Mouse (Mus musculus) T-cell, adult 2 months (primary cell): ENCODE results near the gene Fshr.

ENCODE experiments used
- DNase-seq: peaks from one replicate; pipeline ENCODE4 v3.0.0; 2022; ENCODE audit warnings: low spot score

Gene Fshr

DNA sequence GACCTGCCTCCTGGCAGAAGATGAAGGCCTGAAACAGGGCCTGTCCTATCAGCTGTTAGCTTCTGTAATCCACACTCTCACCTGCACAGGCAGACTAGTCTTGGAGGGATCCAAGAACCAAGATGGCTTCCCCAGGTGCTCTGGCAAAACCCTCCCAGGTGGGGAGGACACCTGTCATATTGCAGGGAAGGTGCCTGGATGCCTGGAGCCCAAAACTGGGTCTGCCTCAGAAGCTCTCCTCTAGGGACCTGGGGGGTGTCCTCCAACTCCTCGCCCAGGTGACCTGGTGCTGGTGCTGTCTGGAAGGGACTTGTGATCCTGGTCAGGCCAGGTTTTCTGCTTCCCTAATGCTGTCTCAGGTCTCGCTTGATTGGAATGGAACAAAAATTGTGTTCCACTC, 167.5 kb downstream of the Fshr start:
- DNase-seq, result no peak

DNA sequence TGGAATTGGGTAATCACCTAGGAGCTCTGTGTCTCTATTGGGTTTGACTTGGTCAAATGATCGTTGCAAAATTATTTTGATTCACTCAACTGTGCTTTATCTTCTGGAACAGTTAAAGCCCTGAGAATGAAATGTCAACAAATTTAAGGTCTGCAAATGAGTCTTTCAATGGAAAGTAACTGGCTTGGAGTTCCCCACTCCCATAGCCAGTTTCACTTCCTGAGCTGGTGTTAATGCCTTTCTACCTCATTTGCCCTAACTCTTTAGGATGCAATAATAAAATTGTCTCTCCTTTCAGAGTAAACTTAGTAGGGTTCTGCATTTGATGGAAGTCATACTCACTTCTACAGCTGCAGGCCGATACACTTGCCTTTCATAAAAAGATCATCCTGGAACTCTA, 181.0 kb downstream of the Fshr start:
- no peak for DNase-seq

DNA sequence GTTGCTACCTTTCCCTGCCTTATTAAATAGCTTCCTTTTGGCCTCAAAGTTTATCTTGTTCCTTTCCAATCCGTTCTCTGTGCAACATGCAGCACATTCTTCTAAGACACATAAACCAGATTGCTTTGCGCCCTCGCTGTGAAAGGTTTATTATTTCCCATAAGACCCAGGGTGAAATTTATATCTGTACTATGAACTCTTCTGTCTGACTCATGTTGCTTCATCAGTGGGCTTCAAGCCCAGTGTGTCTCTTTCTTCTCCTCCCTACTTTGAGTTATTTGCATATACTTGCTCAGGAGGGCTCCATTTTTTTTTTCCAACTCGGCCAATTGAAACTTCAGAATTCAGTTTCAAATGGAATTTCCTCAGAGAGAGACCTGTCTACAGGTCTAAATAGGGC, 183.5 kb downstream of the Fshr start:
- DNase-seq, result no peak

DNA sequence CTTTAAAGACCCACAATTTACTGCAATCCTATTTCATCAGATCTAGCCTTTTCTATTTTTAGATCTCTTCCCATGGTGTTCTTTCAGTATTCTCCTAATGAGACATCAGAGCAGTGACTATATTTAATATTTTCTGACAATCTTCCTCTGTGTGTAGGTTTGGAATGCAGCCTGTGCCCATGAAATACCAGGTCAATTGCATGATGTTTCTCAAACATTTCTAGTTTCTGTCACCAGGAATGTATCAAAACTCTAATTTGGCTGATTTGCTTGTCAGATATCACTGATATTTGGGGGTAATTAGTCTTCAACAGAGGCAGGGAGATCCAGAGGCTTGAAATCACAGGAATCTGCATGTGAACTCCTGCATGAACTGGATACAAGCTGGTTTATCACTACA, 186.8 kb downstream of the Fshr start:
- no peak for DNase-seq

DNA sequence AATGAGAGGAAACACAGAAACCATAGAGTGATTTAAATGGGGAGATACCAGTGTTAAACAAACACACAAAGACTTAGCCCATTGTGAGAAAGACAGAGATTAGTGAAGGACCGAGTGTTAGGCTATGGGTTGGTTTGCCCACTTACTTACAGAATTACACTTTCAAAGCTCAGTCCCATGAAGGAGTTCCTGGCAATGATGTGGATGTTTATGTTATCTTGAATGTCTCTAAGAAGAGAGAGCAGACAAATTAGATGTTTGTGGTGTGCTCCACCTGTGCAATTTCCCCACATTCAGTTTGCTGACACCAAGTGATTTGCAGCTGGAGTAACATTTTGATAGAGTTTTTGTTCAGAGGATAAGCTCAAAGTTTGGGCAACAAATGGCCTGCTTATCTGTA, 191.4 kb downstream of the Fshr start:
- no peak for DNase-seq

DNA sequence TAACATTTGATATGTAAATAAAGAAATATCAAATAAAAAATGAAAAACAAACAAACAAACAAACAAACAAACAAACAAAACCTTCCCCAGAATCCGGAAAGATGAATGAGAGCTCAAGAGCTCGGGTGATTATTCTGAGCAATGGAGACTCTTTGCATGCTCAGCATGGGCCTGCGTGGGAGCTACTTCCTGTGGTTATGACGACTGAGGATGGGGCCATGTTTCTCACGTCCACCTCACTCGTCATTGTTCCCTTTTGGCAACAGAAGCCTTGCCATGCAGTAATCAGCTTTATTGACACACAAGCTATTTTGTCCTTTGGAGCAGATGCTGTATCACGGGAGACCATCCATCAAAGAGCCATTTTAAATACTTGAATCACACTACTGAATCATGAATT, 191.8 kb downstream of the Fshr start:
- no peak for DNase-seq

DNA sequence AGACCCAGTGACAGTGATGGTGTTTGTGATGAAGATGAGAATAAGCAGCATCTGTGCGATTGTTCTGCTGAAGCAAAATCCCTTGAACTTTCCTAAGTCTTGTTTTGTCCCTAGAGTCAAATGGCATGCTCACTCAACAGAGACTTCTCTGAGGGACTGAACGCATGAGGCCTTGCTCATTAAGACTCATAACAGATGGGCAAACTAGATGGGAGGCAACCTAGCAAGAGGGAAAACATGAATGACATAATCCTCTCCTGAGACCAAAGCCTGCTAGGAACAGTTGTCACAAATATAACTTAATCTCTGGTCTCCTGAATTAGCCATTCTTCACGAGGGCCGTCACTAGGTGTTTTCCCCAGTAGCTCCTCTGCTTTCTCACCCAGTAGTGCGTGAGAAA, 194.5 kb downstream of the Fshr start:
- no peak for DNase-seq

DNA sequence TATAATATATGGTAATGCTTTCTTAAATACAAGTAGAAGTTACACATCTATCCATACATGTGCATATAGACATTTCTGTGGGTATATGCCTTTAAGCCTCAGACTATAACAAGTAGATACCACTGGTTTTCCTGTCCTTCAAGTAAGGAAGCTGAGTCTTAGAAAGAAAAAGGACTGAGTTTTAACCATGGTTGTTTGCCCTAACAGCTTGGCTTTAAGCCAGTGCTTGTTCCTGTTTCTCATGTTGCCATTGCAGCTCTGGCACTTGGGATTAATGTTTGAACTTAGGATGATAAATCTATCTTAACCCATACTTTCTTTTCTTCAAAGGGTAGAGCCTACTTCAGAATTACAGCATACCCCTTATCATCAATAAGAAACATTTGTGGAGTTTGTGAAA, 200.6 kb downstream of the Fshr start:
- DNase-seq, result no peak

DNA sequence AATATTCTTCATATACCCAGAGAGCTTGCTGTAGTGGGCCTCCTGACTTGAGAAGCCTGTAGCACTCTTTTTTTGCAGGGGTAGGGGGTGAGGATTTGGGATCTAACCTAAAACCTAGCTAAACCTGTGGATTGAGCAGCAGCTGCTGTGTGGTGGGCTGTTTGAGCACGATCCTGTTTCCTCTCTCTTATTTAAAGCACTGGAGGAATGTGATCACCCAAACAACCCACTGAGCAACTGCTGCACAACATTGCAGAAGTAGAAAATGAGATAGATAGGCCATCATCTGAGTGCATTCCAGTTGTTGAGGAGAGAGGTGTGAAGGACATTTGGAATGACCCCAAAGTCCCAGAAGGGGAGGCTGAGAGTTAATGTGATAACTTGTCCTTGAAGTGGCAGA, 202.2 kb downstream of the Fshr start:
- no peak for DNase-seq

DNA sequence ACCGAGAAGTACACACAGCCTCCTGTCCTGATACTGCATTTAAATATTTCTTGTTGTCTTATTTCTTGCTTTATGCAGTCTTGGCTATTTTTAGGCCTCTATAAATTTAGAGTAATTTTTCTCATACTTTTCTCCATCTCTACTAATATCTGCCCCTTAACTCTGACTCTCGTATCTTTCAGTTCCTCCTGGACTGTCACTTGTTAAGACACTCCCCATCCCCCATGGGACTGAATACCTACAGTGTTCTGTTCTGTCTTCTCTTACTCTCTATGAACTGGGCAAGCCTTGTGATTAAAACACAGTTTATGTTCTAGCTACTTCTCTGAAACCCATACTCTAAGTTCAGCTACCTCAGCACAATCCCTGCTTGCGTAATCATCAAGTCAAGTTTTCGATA, 209.2 kb downstream of the Fshr start:
- no peak for DNase-seq

DNA sequence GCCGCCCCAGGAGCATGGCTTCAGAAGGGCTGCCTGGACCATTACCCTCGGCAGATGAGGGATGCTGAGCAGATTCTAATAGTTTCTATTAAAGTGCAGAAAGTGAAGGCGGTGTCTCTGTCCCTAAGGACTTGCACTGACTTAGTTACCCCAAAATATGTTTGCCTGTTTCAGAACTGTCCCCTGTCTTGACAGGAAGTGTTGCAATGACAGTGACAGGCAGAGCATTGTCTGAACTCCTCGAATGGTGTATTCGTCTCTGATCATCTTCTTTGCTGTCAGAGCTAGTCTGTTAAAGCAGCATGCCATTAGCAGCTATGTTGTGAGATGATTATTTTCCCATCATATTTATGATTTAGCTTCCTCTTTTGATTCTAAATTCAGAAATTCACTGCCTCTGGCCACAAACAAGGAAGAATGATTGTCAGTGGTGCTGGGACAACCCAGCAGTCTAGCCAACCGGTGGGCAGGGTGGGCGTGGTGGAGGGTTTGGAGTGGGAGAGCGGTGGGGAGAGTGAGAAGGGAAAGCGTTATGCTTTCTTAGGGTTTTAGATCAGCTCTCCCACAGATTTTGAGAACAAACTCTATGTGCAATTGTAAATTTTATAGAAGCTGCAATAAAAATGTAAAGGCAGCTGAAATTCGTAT, 219.6 kb downstream of the Fshr start:
- no peak for DNase-seq

DNA sequence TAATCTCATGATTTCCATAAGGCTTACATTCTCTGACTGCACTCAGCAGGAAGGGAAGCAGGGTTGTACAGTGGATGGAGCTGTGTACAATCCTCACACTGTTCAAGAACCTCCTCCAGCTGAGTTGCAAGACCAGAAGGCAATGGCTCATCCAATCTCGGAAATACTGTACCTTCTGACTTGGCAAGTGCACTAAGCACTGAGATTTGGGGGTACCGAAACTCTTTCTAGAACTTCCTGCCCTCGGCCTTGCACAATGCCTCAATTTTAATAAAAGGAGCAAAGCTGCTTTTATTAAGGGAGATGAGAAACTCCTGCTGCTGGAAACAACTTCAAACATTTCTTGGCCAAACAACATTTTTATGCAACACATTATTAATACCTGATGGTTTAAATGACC, 225.9 kb downstream of the Fshr start:
- no peak for DNase-seq

DNA sequence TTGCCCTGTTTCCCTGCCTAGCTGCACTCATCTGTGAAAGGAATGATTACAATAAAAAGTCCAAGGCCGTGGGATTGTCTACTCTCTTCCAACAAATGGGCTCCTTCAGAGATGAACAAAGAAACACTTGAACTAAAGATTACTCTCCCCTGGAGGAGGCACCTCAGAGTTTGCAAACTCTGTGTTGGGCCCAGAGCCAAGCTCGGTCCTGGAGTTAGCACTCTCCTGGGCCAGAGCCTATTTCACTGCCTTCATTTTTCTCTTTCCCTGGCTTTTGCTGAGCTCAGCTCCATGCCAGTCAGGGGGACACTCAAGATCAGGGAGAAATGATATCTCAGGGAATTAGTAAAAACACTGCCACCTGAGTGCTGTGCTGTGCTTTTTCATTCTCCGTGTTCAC, 234.4 kb downstream of the Fshr start:
- DNase-seq, result no peak

DNA sequence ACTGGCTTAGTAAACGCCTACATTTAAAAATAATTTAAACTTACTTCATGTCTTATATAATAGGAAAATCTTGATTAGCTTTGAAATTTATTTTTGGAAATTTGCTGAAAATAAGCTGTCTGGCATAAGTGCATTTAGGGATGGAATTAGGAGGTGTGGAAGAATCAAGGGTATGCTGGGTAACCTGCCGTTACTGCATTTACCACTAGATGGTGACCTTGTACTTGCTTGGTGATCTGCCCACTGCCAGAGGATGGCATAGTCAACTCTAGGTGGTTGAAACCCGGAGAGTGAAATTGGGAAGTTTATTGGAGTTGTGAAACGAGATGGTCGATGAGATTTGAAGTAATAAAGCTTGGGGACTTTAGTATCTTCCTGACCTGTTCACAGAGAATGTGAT, 246.5 kb downstream of the Fshr start:
- no peak for DNase-seq

DNA sequence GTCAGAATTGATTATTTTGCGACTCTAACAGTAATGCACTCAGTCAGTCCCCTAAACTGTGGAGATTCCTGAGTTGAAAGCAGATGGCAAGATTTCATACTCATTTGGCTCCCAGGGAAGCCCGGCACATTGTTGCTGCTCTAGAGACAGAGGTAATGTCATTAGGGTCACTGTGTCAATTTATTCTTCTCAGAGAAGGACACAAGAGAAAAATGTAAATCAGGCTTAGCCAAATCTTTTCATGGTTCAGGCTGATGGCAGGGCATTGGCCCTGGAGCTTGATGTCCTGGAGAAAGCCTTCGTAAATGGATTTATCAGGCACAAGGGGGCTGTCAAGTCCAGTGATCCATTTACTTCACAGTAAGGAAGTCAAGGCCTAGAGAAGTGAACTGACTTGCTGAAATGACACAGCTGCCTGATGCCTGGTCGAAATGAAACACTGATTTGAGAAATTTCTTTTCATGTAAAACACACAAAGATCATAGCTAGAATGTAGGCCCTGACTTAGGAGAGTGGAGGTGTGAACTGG, 262.3 kb downstream of the Fshr start:
- no peak for DNase-seq

DNA sequence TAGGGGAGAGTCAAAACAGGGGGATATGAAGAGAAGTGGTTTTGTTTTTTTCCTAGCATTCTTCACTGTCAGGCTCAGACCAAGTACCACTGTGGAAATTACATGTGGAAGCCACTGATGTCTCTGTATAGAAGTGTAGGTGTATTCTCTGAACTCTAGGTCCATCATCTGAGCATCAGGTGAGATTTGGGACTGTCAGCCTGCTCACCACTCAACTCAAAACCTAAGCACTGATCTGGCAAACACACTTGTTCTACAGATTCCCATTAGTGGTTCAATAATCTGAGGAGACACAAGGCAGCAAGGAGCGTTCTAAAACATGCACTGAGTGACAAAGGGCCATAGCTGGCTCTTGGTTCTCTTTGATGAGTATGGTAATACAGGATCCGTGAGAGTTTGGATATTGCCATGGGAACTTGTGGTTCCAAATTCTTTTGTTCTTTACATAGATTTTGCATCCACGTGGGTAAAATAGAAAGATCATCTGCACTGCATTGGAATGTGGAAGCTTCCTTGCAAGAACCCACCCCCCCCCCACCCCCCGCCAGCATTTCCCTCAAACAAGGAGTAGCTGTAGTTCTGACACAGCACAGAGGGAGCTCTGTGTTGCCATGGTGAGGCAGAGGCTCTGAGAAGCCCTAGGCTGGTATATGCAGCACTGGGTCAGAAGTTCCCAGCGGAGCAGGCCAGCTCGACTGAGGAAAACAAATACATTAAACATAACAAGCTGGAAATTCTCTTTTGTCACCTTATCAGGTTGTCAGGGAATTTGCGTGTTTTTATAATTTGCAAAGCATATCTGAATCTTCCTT, 262.9 kb downstream of the Fshr start:
- no peak for DNase-seq

DNA sequence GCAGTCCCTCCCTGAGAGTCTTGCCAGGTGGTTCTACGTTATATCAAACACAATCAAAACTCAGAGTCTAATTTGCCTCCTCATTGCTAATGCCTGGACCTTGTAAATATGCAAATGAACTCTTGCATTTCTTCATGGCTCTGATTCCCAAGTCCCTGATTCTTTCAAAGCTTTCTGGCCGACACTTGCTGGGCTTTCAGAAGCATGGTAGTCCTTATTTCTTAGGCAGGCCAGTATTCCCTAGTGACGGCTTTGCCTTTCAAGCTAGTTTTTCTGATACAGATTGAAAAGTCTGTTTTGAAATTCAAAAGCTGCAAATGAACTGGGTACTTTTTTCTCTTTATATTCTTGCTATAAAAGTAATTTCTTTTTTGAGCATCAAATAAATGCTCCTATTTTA, 263.5 kb downstream of the Fshr start:
- no peak for DNase-seq
